Mouse (Mus musculus) olfactory bulb, adult 2 months (tissue): ENCODE measurements around the gene Exoc4. TPM values are rescaled to one million over a fixed set of nuclear protein-coding genes. Genes with fewer than 3 reads are reported as not detected.

ENCODE experiments used
- H3K27ac ChIP-seq: fragments of 200-500 bp; 2 replicates; pipeline ENCODE4 v1.5.1; 2012; ENCODE audit warnings: low read depth, low read length; ENCODE audit not compliant: insufficient read depth
- H3K4me1 ChIP-seq: fragments of 200-500 bp; 2 replicates; pipeline ENCODE4 v1.6.1; 2012; ENCODE audit warnings: low read length; ENCODE audit not compliant: control insufficient read depth, insufficient read depth
- H3K4me3 ChIP-seq: fragments of 200-500 bp; 2 replicates; pipeline ENCODE4 v1.5.1; 2012; ENCODE audit warnings: mild to moderate bottlenecking, low read depth, low read length, moderate library complexity; ENCODE audit not compliant: insufficient read depth
- CTCF ChIP-seq: fragments of 200-500 bp; IDR thresholded peaks from 2 replicates; pipeline ENCODE4 v1.5.1; 2012; ENCODE audit warnings: low read depth, mild to moderate bottlenecking, low read length, moderate library complexity; ENCODE audit not compliant: insufficient read depth
- POLR2A ChIP-seq: fragments of 200-500 bp; IDR thresholded peaks from 2 replicates; pipeline ENCODE4 v1.6.1; 2012; ENCODE audit warnings: mild to moderate bottlenecking, low read depth, low read length, moderate library complexity; ENCODE audit not compliant: insufficient read depth
- WGBS: fragments of 180-500 bp; shearing (Covaris S2); methylation state at CpG from one replicate; pipeline ENCODE4 v1.1.7; 2018; 5-methylcytosine and 5-hydroxymethylcytosine counted together
- polyA plus RNA-seq: library from polyadenylated mRNA; stranded (reverse); fragments of >200 nt; gene quantifications from 2 replicates; pipeline ENCODE4 v1.2.4, GENCODE M21; 2012; ENCODE audit warnings: low replicate concordance; ENCODE audit not compliant: missing spikeins, insufficient read depth, insufficient read length

Gene Exoc4
- polyA plus RNA-seq, 1 experiment, result not detected

GRCm38 (mm10) chr6:33618590-33618989 lies 369.7 kb downstream of the Exoc4 start:
- TF ChIP-seq POLR2A (no peak), CTCF (no peak)
- no peak overlapping the region for H3K4me3 ChIP-seq
- 95% methylated on average over 5 of the region's 5 CpGs for WGBS

DNA sequence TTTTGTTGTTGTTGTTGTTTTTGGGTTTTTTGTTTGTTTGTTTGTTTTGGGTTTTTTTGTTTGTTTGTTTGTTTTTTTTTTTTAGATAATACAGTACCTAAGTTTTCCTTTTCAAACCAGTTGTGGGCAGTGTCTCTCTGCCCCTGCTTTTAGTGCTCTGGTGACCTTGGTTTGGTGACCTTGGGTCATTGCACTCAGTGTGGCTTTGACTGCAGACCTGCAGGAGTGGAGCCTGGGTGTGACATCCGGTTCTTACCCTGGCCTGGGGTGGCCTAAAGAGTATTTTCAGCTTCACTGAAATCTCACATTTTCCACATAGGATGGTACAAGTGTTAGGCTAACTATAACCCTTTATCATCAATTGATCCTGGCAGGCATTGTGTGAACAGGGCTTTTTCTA lies 371.8 kb downstream of the Exoc4 start:
- WGBS, result 89% methylated on average over 1 of the region's 1 CpGs
- Histone ChIP-seq H3K4me3 (no peak overlapping the region), H3K4me1 (no peaks in the 10 kb centered on the region; the same call in 1 of the 2 replicates), H3K27ac (no peak overlapping the region)
- TF ChIP-seq CTCF, result no peak
- TF ChIP-seq POLR2A, result no peak

More at GRCm38 (mm10) chr6:33618590-33618989, 369.7 kb downstream of the Exoc4 start:
- Histone ChIP-seq H3K27ac (no peak overlapping the region), H3K4me1 (no peaks in the 10 kb centered on the region; the same call in 1 of the 2 replicates)

- TF ChIP-seq POLR2A (no peak), CTCF (no peak)
Measured at GRCm38 (mm10) chr6:33625931-33626330, 377.0 kb downstream of the Exoc4 start.

GRCm38 (mm10) chr6:33631133-33631532 lies 382.2 kb downstream of the Exoc4 start:
- Histone ChIP-seq H3K4me3 (no peak overlapping the region), H3K27ac (no peak overlapping the region), H3K4me1 (no peaks in the 10 kb centered on the region)
- whole genome bisulfite sequencing, result 100% methylated on average over 2 of the region's 2 CpGs
- TF ChIP-seq POLR2A, result no peak
- no peak for TF ChIP-seq CTCF

More at GRCm38 (mm10) chr6:33625931-33626330, 377.0 kb downstream of the Exoc4 start:
- no peak overlapping the region for H3K27ac ChIP-seq
- H3K4me3 ChIP-seq, result no peak overlapping the region
- no peaks in the 10 kb centered on the region for H3K4me1 ChIP-seq

DNA sequence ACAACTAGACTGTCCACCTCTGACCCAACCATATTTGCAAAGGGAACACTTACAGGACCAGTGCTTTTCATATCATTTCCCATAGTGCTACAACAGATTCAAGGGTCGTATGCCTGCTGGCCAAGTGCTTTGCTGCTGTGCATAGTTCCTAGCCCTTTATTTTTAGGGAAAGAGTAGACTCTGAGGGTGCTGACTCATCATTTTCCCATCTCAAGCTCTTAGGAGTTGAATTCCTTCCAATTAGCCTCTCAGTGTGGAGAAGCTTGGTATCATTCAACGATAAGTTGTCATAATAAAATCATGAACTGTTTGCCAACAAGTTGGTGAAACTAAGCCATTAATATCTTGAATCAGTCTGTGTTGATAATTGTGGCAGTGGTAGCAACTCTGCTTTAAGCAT lies 388.3 kb downstream of the Exoc4 start:
- no peak for TF ChIP-seq POLR2A
- WGBS, result 69% methylated on average over 2 of the region's 2 CpGs
- Histone ChIP-seq H3K27ac (no peak overlapping the region), H3K4me1 (no peaks in the 10 kb centered on the region), H3K4me3 (no peak overlapping the region)

- WGBS, result 53% methylated on average over 10 of the region's 10 CpGs
- Histone ChIP-seq H3K27ac (no peak overlapping the region), H3K4me1 (peaks cover 3% of the 10 kb centered on the region; the same call in 1 of the 2 replicates), H3K4me3 (no peak overlapping the region)
- TF ChIP-seq CTCF (no peak), POLR2A (no peak)
Measured at GRCm38 (mm10) chr6:33681778-33682640, 433.1 kb downstream of the Exoc4 start.

- Histone ChIP-seq H3K27ac (no peak overlapping the region), H3K4me1 (peaks cover 3% of the 10 kb centered on the region; the same call in 1 of the 2 replicates), H3K4me3 (no peak overlapping the region)
- WGBS, result 92% methylated on average over 3 of the region's 3 CpGs
- TF ChIP-seq POLR2A (no peak), CTCF (no peak)
Measured at GRCm38 (mm10) chr6:33683533-33683932, 434.6 kb downstream of the Exoc4 start.

GRCm38 (mm10) chr6:33685321-33685720 lies 436.4 kb downstream of the Exoc4 start:
- TF ChIP-seq POLR2A, result no peak
- no peak for TF ChIP-seq CTCF
- peaks cover 3% of the 10 kb centered on the region; the same call in 1 of the 2 replicates for H3K4me1 ChIP-seq
- no peak overlapping the region for H3K4me3 ChIP-seq
- WGBS, result 60% methylated on average over 2 of the region's 2 CpGs
- H3K27ac ChIP-seq, result no peak overlapping the region

- Histone ChIP-seq H3K4me3 (no peak overlapping the region), H3K4me1 (no peaks in the 10 kb centered on the region), H3K27ac (no peak overlapping the region)
- TF ChIP-seq CTCF (no peak), POLR2A (no peak)
- WGBS, result 75% methylated on average over 5 of the region's 5 CpGs
Measured at GRCm38 (mm10) chr6:33690601-33691000, 441.7 kb downstream of the Exoc4 start.

GRCm38 (mm10) chr6:33696976-33697375 lies 448.1 kb downstream of the Exoc4 start:
- TF ChIP-seq CTCF (no peak), POLR2A (no peak)
- Histone ChIP-seq H3K4me1 (no peaks in the 10 kb centered on the region), H3K27ac (no peak overlapping the region), H3K4me3 (no peak overlapping the region)
- 100% methylated on average over 1 of the region's 1 CpGs for WGBS
